Mouse (Mus musculus) C2C12 (cell line): ENCODE measurements around the gene Gm42715.

Source experiments
- CEBPB ChIP-seq: IDR thresholded peaks from one replicate; pipeline ENCODE4 v1.6.1; 2011; ENCODE audit warnings: low read depth, mild to moderate bottlenecking, control low read depth, moderate library complexity
- CTCF ChIP-seq: IDR thresholded peaks from one replicate; pipeline ENCODE4 v1.5.1; 2011; ENCODE audit not compliant: control insufficient read depth, insufficient read depth, insufficient read length
- FOSL1 ChIP-seq: IDR thresholded peaks from one replicate; pipeline ENCODE4 v1.8.0; 2011; ENCODE audit warnings: mild to moderate bottlenecking, low read length; ENCODE audit not compliant: poor library complexity, insufficient read depth, severe bottlenecking
- MAX ChIP-seq: IDR thresholded peaks from one replicate; pipeline ENCODE4 v1.6.1; 2011; ENCODE audit warnings: mild to moderate bottlenecking, control low read depth
- USF1 ChIP-seq: IDR thresholded peaks from one replicate; pipeline ENCODE4 v1.6.1; 2011; ENCODE audit warnings: low read depth, mild to moderate bottlenecking, control low read depth, moderate library complexity

DNA sequence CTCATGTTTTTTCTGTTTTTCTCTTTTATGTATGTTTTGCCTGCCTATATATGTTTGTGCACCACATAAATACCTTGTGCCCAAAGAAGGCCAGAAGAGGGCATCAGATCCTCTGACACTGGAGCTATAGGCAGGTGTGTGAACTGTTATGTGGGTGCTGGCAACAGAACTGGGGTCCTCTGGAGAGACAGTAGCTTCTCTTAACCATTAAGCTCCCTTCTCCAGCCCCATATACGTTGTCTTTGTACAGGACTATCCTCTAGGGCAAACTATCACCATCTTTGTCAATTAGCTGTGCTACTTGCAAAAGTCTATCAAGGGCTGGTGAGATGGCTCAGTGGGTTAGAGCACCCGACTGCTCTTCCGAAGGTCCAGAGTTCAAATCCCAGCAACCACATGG, 11.1 kb upstream of the Gm42715 start:
- TF ChIP-seq CTCF (no peak), USF1 (no peak), CEBPB (no peak), MAX (no peak), FOSL1 (no peak)
